Mouse (Mus musculus): ENCODE data around the gene Pak6.

- TF ChIP-seq CTCF (IDR thresholded peaks at IDR 0.05; ENCODE audit: control insufficient read depth, insufficient read depth, low read length) (peak; percentile 47; the same call in 1 of the 2 replicates), POLR2A (IDR thresholded peaks at IDR 0.05; ENCODE audit: borderline replicate concordance, control insufficient read depth, low read depth, low read length) (no peak)
Observed at GRCm38 (mm10) chr2:118637888-118638526, 25.1 kb upstream of the Pak6 start.
